In genomic region chr12:4872983-4873477, GRCm38 (mm10) we compare ENCODE assay signal across 16 mouse cellular contexts. TPM values are rescaled to one million over a fixed set of nuclear protein-coding genes. Genes with fewer than 3 reads are reported as not detected.
DNase-seq lines count a peak whose midpoint lies in the region; ATAC-seq and TF ChIP-seq lines count a peak whose summit lies in the region.
"Had no signal": no experiment of that assay in that cellular context is flagged by ENCODE, and none has a peak within 500 bp of the region (broad histone marks: within the 10 kb centered on the region; RNA-seq: fewer than 3 reads in every experiment).

No protein-coding gene starts in this region.

- no peak for TF ChIP-seq CTCF in lung, embryonic 14.5 days (IDR thresholded peaks at IDR 0.05; ENCODE audit: low read depth)

- peak overlapping the region; percentile 64; the same call in 1 of the 2 replicates for H3K4me2 ChIP-seq in lung, embryonic 14.5 days
- H3K4me2 ChIP-seq in liver, embryonic 13.5 days = peak overlapping the region; percentile 82

- H3K9me3 ChIP-seq in lung, embryonic 14.5 days (ENCODE audit: low read depth, low read length) = no peaks in the 10 kb centered on the region
- no peaks in the 10 kb centered on the region for H3K9me3 ChIP-seq in liver, embryonic 13.5 days (replicated peaks)
- H3K9me3 ChIP-seq: embryonic facial prominence, embryonic 12.5 days; forebrain, embryonic 15.5 days; limb, embryonic 13.5 days had no signal

- peaks cover 5% of the 10 kb centered on the region for H3K4me1 ChIP-seq in lung, embryonic 14.5 days (ENCODE audit: insufficient read depth)
- H3K4me1 ChIP-seq in liver, embryonic 13.5 days (replicated peaks) = peaks cover 71% of the 10 kb centered on the region
- H3K4me1 ChIP-seq: embryonic facial prominence, embryonic 12.5 days had no signal

- WGBS in lung, embryonic 14.5 days = 51% methylated on average over 5 of the region's 5 CpGs
- WGBS in liver, embryonic 13.5 days (ENCODE audit: insufficient replicate concordance) = 12% methylated on average over 5 of the region's 5 CpGs

- no peaks in the 10 kb centered on the region for H3K27me3 ChIP-seq in lung, embryonic 14.5 days (ENCODE audit: insufficient read depth, low read length)
- H3K27me3 ChIP-seq in liver, embryonic 13.5 days = no peaks in the 10 kb centered on the region
- H3K27me3 ChIP-seq: embryonic facial prominence, embryonic 12.5 days; forebrain, embryonic 15.5 days had no signal

- DNase-seq in lung, embryonic 14.5 days = peak; percentile 42
- DNase-seq in lung, postnatal 4 days = no peak
- peak; percentile 82 for DNase-seq in c-Kit-positive CD71-positive TER-119-negative erythroid progenitor cells, embryonic 14.5 days (ENCODE audit: low read depth)
- peak; percentile 68 for DNase-seq in liver, embryonic 13.5 days
- DNase-seq in spleen, postnatal 36 days (ENCODE audit: low spot score in 2 of 2) = peak; percentile 31 to 64
- no peak for DNase-seq in adrenal gland, adult 8-10 months
- no peak for DNase-seq in T-cell, adult 2 months (ENCODE audit: low spot score)
- DNase-seq: cerebellum, adult 9-11 months; heart, postnatal 36 days; kidney, postnatal 14 days; right cerebral cortex, adult 18-20 months had no signal

- H3K9ac ChIP-seq in lung, embryonic 14.5 days = no peak overlapping the region
- peak overlapping the region; percentile 98 for H3K9ac ChIP-seq in liver, embryonic 13.5 days
- H3K9ac ChIP-seq: embryonic facial prominence, embryonic 12.5 days had no signal

- H3K36me3 ChIP-seq in lung, embryonic 14.5 days (ENCODE audit: insufficient read depth) = no peaks in the 10 kb centered on the region
- H3K36me3 ChIP-seq in liver, embryonic 13.5 days = peaks cover 41% of the 10 kb centered on the region
- H3K36me3 ChIP-seq: embryonic facial prominence, embryonic 12.5 days; forebrain, embryonic 15.5 days; limb, embryonic 13.5 days had no signal

- peak overlapping the region; percentile 38; the same call in 1 of the 2 replicates for H3K27ac ChIP-seq in lung, embryonic 14.5 days (ENCODE audit: low read depth)
- H3K27ac ChIP-seq in liver, embryonic 13.5 days = peak overlapping the region; percentile 100
- H3K27ac ChIP-seq: embryonic facial prominence, embryonic 12.5 days; forebrain, embryonic 15.5 days; limb, embryonic 13.5 days; macrophage had no signal

- H3K4me3 ChIP-seq in lung, embryonic 14.5 days (ENCODE audit: low read depth, low read length) = peak overlapping the region; percentile 32; the same call in 1 of the 2 replicates
- H3K4me3 ChIP-seq in liver, embryonic 13.5 days (replicated peaks) = peak overlapping the region; percentile 85

- peak; percentile 30; the same call in 1 of the 2 replicates for ATAC-seq in lung, embryonic 14.5 days (ENCODE audit: insufficient read depth)
- peak; percentile 89 for ATAC-seq in liver, embryonic 13.5 days (ENCODE audit: low read depth)
- ATAC-seq: forebrain, embryonic 15.5 days; inflammation-experienced regulatory T-cells, adult 6 months had no signal

RNA-seq across cellular contexts. Expression of gene Mfsd2b, which starts 1.1 kb away (rescaled TPM):
- 2.6 and 2.9 TPM in 2 replicates for polyA plus RNA-seq in lung, embryonic 14.5 days (2014; fragmentation: Nextera tagmentation; extraction: Ambion mirVana)
- 61.2 and 64.9 TPM in 2 replicates for polyA plus RNA-seq in liver, embryonic 13.5 days (2015; fragmentation: Nextera tagmentation; extraction: Ambion mirVana)
- 1 to 10 TPM in 1 of 4 experiments, under 1 TPM in 3; 0.67 to 1.8 (median 0.83) TPM for total RNA-seq in adrenal gland, adult 8-10 months (2022)

RNA-seq across cellular contexts. Expression of gene Wdcp, which starts 29.9 kb away (rescaled TPM):
- 16.4 and 17.5 TPM in 2 replicates for polyA plus RNA-seq in lung, embryonic 14.5 days (2014; fragmentation: Nextera tagmentation; extraction: Ambion mirVana)
- polyA plus RNA-seq in liver, embryonic 13.5 days (2015; fragmentation: Nextera tagmentation; extraction: Ambion mirVana) = 16.1 and 17.3 TPM in 2 replicates
- 10 to 100 TPM; 10.1 to 13.0 (median 11.5) TPM for total RNA-seq in adrenal gland, adult 8-10 months (2022)

RNA-seq across cellular contexts. Expression of gene Fkbp1b, which starts 31.6 kb away (rescaled TPM):
- 9.4 and 10.0 TPM in 2 replicates for polyA plus RNA-seq in lung, embryonic 14.5 days (2014; fragmentation: Nextera tagmentation; extraction: Ambion mirVana)
- polyA plus RNA-seq in liver, embryonic 13.5 days (2015; fragmentation: Nextera tagmentation; extraction: Ambion mirVana) = 3.2 and 3.6 TPM in 2 replicates
- total RNA-seq in adrenal gland, adult 8-10 months (2022) = 10 to 100 TPM in 1 of 4 experiments, 1 to 10 TPM in 3; 2.8 to 16.0 (median 7.2) TPM

RNA-seq across cellular contexts. Expression of gene Ubxn2a, which starts 34.5 kb away (rescaled TPM):
- polyA plus RNA-seq in lung, embryonic 14.5 days (2014; fragmentation: Nextera tagmentation; extraction: Ambion mirVana) = 21.2 and 27.0 TPM in 2 replicates
- polyA plus RNA-seq in liver, embryonic 13.5 days (2015; fragmentation: Nextera tagmentation; extraction: Ambion mirVana) = 35.8 and 45.1 TPM in 2 replicates
- total RNA-seq in adrenal gland, adult 8-10 months (2022) = 10 to 100 TPM; 38.2 to 49.6 (median 42.1) TPM

RNA-seq across cellular contexts. Expression of gene Atad2b, which starts 44.1 kb away (rescaled TPM):
- 19.0 and 20.4 TPM in 2 replicates for polyA plus RNA-seq in lung, embryonic 14.5 days (2014; fragmentation: Nextera tagmentation; extraction: Ambion mirVana)
- polyA plus RNA-seq in liver, embryonic 13.5 days (2015; fragmentation: Nextera tagmentation; extraction: Ambion mirVana) = 4.9 and 5.1 TPM in 2 replicates
- 10 to 100 TPM; 22.5 to 31.4 (median 25.5) TPM for total RNA-seq in adrenal gland, adult 8-10 months (2022)

Comparison
In these comparisons a context has a peak if more than half of its experiments do, and no peak if none do; other contexts are left out.
1. DNase-seq: peak in lung, embryonic 14.5 days (single experiment), c-Kit-positive CD71-positive TER-119-negative erythroid progenitor cells, embryonic 14.5 days (single experiment), liver, embryonic 13.5 days (single experiment) and spleen, postnatal 36 days (2 of 2); none in lung, postnatal 4 days (0 of 2), adrenal gland, adult 8-10 months (single experiment) and T-cell, adult 2 months (single experiment).
2. RNA of gene Mfsd2b, which starts 1.1 kb away (polyA plus RNA-seq): 61.2 to 64.9 TPM in liver, embryonic 13.5 days; 2.6 to 2.9 TPM in lung, embryonic 14.5 days; every median in the first group is over 10 times any median in the second.